Mouse (Mus musculus) ES-Bruce4 (cell line): Measurements from ENCODE around the gene Pgr.

ENCODE experiments used
- CTCF ChIP-seq: IDR thresholded peaks from one replicate; pipeline ENCODE4 v1.8.1; 2011; ENCODE audit warnings: low read depth, low read length
- EP300 ChIP-seq: IDR thresholded peaks from 2 replicates; pipeline ENCODE4 v1.6.1; 2011; ENCODE audit warnings: low read depth, low read length; ENCODE audit not compliant: insufficient read depth
- POLR2A ChIP-seq: IDR thresholded peaks from one replicate; pipeline ENCODE4 v1.8.1; 2011; ENCODE audit warnings: low read length; ENCODE audit not compliant: insufficient read depth

- TF ChIP-seq POLR2A, result no peak
- TF ChIP-seq CTCF, result no peak
- TF ChIP-seq EP300, result no peak
Observed at GRCm38 (mm10) chr9:8868511-8868910, 31.1 kb upstream of the Pgr start.
